Mouse (Mus musculus) thymus, adult 2 months (tissue): ENCODE measurements around the gene Il17rb. TPM values are rescaled to one million over a fixed set of nuclear protein-coding genes. Genes with fewer than 3 reads are reported as not detected.
A peak's percentile ranks its signal among the peaks of the same experiment; 100 is the strongest.

Experiments
- DNase-seq: peaks from one replicate; pipeline ENCODE4 v3.0.0; 2021
- H3K27ac ChIP-seq: fragments of 200-500 bp; 2 replicates; pipeline ENCODE4 v1.5.1; 2012; ENCODE audit warnings: low read length, control low read depth; ENCODE audit not compliant: control insufficient read depth, insufficient read depth
- H3K27me3 ChIP-seq: fragments of 200-500 bp; 2 replicates; pipeline ENCODE4 v1.6.1; 2012; ENCODE audit warnings: mild to moderate bottlenecking, low read length, moderate library complexity, mixed read lengths; ENCODE audit not compliant: control insufficient read depth, insufficient read depth
- H3K36me3 ChIP-seq: fragments of 200-500 bp; 2 replicates; pipeline ENCODE4 v1.6.1; 2012; ENCODE audit warnings: mild to moderate bottlenecking, low read length, moderate library complexity; ENCODE audit not compliant: control insufficient read depth, insufficient read depth
- H3K4me1 ChIP-seq: fragments of 200-500 bp; replicated peaks from 2 replicates; pipeline ENCODE4 v1.6.1; 2012; ENCODE audit warnings: low read length; ENCODE audit not compliant: control insufficient read depth, insufficient read depth
- H3K4me3 ChIP-seq: fragments of 200-500 bp; 2 replicates; pipeline ENCODE4 v1.5.1; 2012; ENCODE audit warnings: mild to moderate bottlenecking, low read length, control low read depth, moderate library complexity; ENCODE audit not compliant: control insufficient read depth, insufficient read depth
- CTCF ChIP-seq: fragments of 200-500 bp; IDR thresholded peaks from 2 replicates; pipeline ENCODE4 v1.5.1; 2012; ENCODE audit warnings: mild to moderate bottlenecking, control low read depth, low read length, moderate library complexity, borderline replicate concordance; ENCODE audit not compliant: control insufficient read depth, poor library complexity, insufficient read depth; ENCODE audit errors: extremely low read depth
- POLR2A ChIP-seq: fragments of 200-500 bp; IDR thresholded peaks from 2 replicates; pipeline ENCODE4 v1.6.1; 2012; ENCODE audit warnings: mild to moderate bottlenecking, low read length, control low read depth, moderate library complexity; ENCODE audit not compliant: control insufficient read depth, poor library complexity, insufficient read depth; ENCODE audit errors: extremely low read depth
- whole genome bisulfite sequencing: fragments of 180-500 bp; shearing (Covaris S2); methylation state at CpG from one replicate; pipeline ENCODE4 v1.1.7; 2018; 5-methylcytosine and 5-hydroxymethylcytosine counted together
- polyA plus RNA-seq: library from polyadenylated mRNA; depleted of rRNA; stranded (reverse); fragments of >200 nt; gene quantifications from 2 replicates; pipeline ENCODE4 v1.2.3, GENCODE M21; 2012

Il17rb gene
- polyA plus RNA-seq, 1 experiment = 57.3 TPM

DNA sequence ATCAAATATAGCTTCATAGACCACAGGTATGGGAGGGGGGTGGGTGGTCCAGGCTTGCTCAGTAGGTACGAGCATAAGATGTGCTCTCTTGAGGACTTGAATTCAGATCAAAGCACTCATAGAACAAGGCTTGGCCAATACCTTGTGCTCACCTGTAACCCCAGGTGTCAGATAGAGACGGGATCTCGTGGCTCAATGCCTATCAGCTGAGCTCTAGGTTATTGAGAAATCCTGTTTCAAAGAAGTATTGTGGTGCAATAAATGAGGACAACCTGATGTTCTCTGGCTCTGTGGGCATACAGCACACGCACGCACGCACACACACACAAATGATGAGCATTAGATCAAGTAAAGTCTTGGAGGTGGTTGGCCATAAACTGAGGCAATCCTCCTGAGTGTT lies 31.8 kb downstream of the Il17rb start:
- no peak overlapping the region for H3K4me3 ChIP-seq
- H3K36me3 ChIP-seq = peaks cover 37% of the 10 kb centered on the region
- DNase-seq = no peak
- TF ChIP-seq POLR2A = no peak
- no peak for TF ChIP-seq CTCF
- no peaks in the 10 kb centered on the region for H3K27me3 ChIP-seq
- WGBS = 95% methylated on average over 6 of the region's 6 CpGs
- no peak overlapping the region for H3K27ac ChIP-seq
- H3K4me1 ChIP-seq = peaks cover 3% of the 10 kb centered on the region

DNA sequence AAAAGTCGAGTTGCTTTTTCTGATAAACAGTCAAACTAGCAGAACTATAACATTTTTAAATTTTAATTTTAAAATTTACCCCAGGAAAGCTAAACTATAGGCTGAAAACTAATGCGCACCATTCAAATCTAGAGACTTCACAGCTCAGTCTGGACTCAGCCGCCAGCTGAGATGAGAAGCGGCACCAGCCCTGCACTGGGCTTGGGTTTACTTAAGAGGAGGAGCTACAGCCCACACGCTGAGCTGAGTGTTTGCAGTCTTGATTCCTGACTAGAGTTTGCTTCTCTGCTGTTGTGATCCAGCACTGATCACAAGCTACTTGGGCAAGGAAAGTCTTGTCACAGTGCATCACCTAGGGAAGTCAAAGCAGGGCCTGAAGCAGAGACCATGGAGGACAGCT lies 36.7 kb downstream of the Il17rb start:
- H3K36me3 ChIP-seq = peaks cover 37% of the 10 kb centered on the region

GRCm38 (mm10) chr14:29971446-29971845 lies 37.2 kb downstream of the Il17rb start:
- no peak for TF ChIP-seq POLR2A
- no peak for TF ChIP-seq CTCF
- no peaks in the 10 kb centered on the region for H3K27me3 ChIP-seq
- no peak for DNase-seq
- no peak overlapping the region for H3K27ac ChIP-seq
- no peak overlapping the region for H3K4me3 ChIP-seq
- H3K4me1 ChIP-seq = peaks cover 11% of the 10 kb centered on the region
- H3K36me3 ChIP-seq = peaks cover 37% of the 10 kb centered on the region
- WGBS = 96% methylated on average over 7 of the region's 7 CpGs

More for the DNA sequence above, 36.7 kb downstream of the Il17rb start:
- Histone ChIP-seq H3K4me1 (peaks cover 11% of the 10 kb centered on the region), H3K27me3 (no peaks in the 10 kb centered on the region), H3K4me3 (no peak overlapping the region), H3K27ac (no peak overlapping the region)
- DNase-seq = no peak
- no peak for TF ChIP-seq POLR2A
- no peak for TF ChIP-seq CTCF
- 96% methylated on average over 5 of the region's 5 CpGs for WGBS

- Histone ChIP-seq H3K36me3 (peaks cover 23% of the 10 kb centered on the region), H3K4me1 (peaks cover 11% of the 10 kb centered on the region), H3K4me3 (peak within 1 kb of the TSS; percentile 73), H3K27ac (peak within 1 kb of the TSS; percentile 53), H3K27me3 (no peaks in the 10 kb centered on the region)
- TF ChIP-seq CTCF = no peak
- TF ChIP-seq POLR2A = peak; percentile 88
- WGBS = under 1% methylated on average over 49 of the region's 49 CpGs
- peak; percentile 92 for DNase-seq
Measured at GRCm38 (mm10) chr14:29968075-29968821, 40.4 kb downstream of the Il17rb start, which contains the start of gene Selenok. Gene Selenok, plus strand, starts transcription at chr14:29968308.

DNA sequence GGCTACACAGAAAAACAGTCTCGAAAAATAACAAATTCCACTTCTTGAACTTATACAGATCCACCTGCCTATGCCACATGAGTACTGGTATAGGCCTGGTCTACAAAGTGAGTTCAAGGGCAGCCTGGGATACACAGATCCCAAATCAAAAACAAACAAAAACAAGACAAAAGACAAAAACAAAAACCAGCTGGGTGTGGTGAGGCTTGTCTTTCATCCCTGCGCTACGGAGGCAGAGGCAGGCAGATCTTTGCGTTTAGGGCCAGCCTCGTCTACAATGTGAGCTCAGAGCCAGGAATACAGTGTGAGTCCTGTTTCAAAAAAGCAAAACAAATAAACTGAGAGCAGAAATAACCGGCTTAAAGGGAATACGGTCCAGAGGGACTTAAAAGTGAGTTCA lies 41.1 kb downstream of the Il17rb start:
- Histone ChIP-seq H3K4me1 (peaks cover 11% of the 10 kb centered on the region), H3K27me3 (no peaks in the 10 kb centered on the region), H3K27ac (peak overlapping the region; percentile 53), H3K4me3 (peak overlapping the region; percentile 73), H3K36me3 (peaks cover 17% of the 10 kb centered on the region)
- WGBS = 69% methylated on average over 7 of the region's 7 CpGs
- DNase-seq = no peak
- TF ChIP-seq POLR2A = no peak
- TF ChIP-seq CTCF = no peak

GRCm38 (mm10) chr14:29957393-29957792 lies 51.3 kb downstream of the Il17rb start:
- Histone ChIP-seq H3K4me3 (no peak overlapping the region), H3K27ac (no peak overlapping the region), H3K27me3 (no peaks in the 10 kb centered on the region), H3K36me3 (no peaks in the 10 kb centered on the region), H3K4me1 (no peaks in the 10 kb centered on the region)
- TF ChIP-seq CTCF (no peak), POLR2A (no peak)
- no peak for DNase-seq

DNA sequence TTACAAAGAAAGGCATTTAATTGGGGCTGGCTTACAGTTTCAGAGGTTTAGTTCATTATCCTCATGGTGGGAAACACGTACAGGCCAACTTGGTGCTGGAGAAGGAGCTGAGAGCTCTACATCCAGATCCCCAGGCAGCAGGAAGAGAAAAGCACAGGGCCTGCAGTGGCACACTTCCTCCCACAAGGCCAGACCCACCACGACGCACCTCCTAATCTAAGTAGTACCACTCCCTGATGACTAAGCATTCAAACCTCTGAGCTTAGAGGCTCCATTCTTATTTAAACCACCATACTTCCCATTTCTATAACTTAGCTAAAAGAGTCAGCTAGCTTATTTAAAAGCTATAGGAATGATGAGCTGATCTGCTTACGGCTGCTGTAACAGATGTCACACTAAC lies 57.9 kb downstream of the Il17rb start:
- no peak for DNase-seq
- Histone ChIP-seq H3K4me3 (no peak overlapping the region), H3K4me1 (no peaks in the 10 kb centered on the region), H3K27ac (no peak overlapping the region), H3K36me3 (no peaks in the 10 kb centered on the region), H3K27me3 (no peaks in the 10 kb centered on the region)
- 21% methylated on average over 4 of the region's 4 CpGs for WGBS
- TF ChIP-seq CTCF (no peak), POLR2A (no peak)
